Mouse (Mus musculus): Measurements from ENCODE around the gene Dnajb12. TPM values are rescaled to one million over a fixed set of nuclear protein-coding genes. Genes with fewer than 3 reads are reported as not detected.
"Not testable (repeated sequence)": the region's sequence is repeated elsewhere in the genome, so short reads cannot be mapped to it uniquely, and the experiment has no call there.

Dnajb12 gene
- total RNA-seq, 2 experiments from 2014 or later: 44.0 to 44.9 TPM

DNA sequence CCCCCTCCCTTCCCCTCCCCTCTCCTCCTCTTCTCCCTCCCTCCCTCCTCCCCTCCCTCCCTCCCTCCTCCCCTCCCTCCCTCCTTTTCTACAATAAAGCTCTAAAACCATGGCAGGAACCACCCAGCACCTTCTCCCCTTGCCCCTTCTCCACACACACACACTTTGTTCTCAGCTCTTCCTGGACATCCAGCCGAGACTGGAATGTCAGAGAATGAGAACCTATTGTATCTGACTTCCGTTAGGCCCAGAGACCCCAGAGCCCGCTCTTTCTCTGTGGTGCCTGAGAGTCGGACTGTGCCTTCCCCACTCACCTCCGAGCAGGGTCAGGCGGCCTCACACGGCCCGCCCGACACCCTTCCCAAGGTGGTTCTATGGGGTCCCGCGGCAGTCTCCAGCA lies 11.1 kb upstream of the Dnajb12 start:
- no peak for DNase-seq

DNA sequence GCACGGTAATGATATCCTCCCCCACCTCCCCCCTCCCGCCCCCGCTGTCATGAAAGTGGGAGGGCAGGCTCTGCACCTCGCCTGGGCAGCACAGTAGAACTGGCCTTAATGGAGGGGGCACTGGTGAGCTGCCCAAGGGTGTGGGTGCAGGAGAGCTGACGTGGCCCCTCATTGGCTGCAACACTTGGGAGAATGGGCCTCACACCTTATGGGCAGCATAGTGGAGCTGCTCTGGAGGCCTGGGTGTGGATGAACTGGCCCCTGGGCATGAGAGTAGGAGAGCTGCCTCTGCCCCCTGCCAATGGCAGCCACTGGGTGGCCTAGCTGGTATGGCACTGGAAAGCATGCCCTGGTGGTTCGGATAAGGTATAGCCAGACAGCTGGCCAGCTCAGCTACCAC lies 9.3 kb upstream of the Dnajb12 start:
- no peak for DNase-seq

DNA sequence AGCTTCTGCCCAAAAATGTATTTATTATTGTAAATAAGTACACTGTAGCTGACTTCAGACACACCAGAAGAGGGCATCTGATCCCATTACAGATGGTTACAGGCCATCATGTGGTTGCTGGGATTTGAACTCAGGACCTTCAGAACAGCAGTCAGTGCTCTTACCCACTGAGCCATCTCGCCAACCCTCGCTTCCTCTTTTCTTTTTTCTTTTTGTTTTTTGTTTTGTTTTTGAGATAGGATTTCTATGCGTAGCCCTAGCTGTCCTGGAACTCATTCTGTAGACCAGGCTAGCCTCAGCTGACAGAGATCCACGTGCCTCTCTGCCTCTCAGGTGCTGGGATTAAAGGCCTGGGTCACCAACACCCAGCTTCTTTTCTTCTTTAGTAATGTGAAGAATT lies 6.7 kb upstream of the Dnajb12 start:
- DNase-seq: not testable (repeated sequence)

DNA sequence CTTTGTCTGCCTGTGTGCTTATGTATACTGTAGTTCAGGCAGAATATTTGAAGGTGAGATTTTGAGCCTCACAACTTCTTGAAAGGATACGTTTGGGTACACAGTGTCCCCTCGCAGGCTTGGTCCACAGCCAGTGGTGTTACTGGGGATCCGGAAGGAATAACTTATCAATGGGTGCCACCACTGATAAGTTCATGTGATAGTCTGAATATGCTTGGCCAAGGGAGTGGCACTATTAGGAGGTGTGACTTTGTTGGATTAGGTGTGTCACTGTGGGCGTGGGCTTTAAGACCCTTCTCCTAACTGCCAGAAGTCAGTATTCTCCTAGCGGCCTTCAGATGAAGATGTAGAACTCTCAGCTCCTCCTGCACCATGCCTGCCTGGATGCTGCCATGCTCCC lies 6.2 kb upstream of the Dnajb12 start:
- DNase-seq: no peak

DNA sequence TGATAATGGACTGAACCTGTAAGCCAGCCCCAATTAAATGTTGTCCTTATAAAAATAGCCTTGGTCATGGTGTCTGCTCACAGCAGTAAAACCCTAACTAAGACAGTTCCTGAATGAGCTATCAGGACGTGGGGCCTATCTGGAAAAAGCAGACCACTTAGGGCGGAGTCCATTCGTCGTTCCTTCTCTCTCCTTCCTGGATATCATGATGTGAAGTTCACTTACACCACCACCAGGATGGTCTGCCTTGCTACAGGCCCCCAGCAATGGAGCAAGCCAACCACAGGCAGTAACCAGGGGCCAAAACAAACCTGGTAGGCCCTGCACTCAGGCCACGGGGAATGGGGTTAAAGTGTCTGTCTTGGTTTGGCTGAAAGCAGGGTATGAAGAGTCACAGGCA lies 5.7 kb upstream of the Dnajb12 start:
- DNase-seq: no peak

DNA sequence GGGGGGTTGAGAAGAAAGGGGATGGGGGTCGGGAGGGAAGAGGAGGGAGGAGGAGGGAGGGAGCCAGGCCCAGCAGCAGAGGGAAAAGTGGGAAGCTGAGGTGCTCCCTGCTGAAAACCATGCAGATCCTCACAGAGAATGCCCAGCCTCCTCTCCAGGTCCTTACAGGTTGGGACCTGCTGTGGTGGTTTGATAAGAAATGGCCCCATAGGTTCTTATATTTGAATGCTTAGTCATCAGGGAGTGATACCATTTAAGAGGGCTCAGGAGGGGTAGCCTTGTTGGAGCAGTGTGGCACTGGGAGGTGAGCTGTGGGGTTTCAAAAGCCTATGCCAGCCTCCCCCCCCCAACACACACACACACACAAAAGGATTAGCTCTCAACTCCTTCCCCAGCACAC lies 4.0 kb upstream of the Dnajb12 start:
- no peak for DNase-seq

DNA sequence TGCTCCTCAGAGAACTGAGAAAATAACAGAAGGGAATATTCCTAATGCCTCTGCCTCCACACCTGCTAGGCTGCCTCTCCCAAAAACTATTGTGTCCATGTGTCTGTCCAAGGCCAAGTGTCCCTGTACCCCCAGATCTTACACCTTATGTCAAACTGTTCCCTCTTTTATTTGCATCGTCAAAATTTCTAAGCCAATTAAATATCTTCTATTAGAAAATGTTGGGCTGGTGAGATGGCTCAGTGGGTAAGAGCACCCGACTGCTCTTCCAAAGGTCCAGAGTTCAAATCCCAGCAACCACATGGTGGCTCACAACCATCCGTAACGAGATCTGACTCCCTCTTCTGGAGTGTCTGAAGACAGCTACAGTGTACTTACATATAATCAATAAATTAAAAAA lies 2.7 kb upstream of the Dnajb12 start:
- DNase-seq: not testable (repeated sequence)

DNA sequence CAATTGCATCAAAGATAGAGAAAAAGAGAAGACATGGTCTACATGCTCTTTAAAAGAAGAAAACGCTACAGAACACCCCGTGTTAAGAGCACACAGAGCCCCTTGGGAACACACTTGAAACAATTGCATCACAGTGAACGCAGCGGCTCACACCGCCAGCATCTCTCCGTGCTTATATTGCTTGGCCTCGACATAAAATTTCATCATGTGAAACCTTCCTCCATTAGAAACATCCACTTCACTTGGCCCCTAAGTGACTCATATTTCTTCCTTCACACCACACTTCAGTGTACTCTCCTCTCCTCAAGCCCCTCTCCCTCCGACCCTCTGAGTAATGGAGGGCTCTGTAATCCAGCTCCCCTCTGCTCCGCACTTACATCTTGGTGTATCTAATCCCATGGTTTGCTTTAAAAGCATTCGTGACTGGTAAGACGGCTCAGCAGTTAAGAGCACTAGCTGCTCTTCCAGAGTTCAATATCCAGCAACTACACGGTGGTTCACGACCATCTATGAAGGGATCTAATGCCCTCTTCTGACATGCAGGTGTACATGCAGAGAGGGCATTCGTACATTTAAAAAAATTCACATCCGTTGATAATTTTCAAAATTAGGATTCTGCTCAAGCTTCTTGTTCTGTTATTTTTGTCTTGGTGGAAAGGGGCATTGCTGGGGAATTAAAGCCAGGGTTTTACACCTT lies 1.8 kb upstream of the Dnajb12 start:
- DNase-seq: no peak

DNA sequence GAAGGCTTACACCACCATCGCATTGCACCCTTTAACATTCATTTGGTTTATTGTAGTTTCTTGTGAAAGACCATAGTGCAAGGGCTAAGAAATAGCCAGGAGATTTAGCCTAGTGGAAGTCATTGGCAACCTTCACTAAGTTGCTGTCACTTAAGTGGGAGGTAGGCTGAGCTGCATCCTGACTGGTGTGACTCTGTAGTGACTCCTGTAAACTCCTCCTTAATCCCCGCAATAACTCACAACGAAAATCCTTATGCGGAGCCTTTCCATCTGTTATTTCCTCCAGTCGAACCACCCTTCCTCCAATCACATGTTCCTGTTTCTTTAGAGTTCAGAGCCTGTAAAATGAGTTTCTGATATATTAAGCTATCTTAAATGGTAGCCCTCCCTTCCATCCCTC lies 533 bp upstream of the Dnajb12 start:
- no peak for DNase-seq

DNA sequence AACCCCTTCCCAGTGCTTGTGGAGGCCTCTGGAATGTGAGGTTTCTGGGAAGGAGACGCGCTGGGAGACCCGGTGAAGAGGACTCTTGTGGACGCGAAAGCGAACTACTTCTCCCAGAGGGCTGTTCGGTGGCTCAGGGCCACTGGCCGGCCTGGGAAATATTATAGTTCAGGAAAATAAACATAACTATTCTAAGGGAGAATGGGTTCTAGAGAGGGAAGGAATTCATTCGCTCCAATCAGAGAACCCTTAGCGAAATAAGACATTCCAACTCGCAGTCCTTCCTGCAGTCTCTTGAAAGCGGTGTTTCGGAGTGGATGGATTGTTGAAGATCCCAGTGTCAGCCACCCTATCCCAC lies 652 bp downstream of the Dnajb12 start:
- DNase-seq: no peak

DNA sequence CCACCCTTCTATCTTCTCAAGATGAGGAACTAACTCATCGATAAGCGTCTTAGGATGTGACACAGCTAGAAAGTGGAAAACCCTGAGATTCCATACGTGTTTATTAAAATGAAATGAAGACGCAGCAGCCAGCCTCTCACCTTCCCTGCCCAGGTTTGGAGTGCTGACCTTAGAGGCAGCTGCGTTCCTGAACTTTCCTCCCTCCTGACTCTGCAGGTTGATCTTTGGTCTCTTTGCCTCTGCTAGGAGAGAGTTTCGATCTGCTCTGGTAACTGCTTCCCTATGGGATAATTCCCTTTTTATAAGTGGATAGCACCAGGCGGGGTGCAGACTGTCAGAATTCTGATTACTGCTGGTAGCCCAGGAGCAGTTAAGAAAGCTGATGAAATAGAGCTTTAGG lies 1.5 kb downstream of the Dnajb12 start:
- no peak for DNase-seq

DNA sequence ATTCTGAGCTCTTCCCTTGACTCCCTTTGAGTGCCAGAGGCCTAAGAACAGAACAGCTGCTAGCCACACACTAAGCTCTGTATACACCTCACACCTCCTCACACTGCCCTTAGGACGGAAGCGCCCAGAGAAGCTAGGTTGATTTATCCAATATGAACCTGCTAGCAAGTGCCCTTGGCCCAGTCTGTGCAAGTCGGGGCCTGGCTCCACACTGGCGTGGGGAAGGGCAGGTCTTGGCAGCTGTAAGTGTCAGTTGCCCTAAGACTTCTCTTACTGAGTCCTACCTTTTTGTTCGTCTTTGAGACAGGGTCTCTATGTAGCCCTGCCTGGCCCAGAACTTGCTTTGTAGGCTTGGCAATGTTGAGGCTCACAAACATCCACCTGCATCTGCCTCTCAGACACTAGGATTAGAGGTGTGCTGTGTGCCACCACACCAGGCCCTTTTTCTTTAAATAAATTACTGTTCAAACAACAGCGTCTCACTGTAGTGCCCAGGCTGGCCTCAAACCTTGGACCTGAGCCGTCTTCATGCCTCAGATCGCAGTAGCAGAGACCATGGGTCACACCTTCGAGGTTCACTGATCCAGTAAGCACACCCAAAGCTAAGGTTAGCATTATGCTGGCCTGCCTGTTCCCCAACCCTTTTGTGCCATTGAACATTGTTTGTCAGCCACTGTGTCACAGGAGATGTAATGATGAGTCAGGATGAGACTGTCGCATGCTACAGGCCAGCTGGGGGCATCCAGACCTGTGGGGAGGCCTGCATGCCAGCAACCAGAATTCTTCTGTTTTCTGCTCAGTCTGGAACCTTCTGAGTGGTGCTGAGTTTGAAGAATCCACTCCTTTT lies 5.2 kb downstream of the Dnajb12 start:
- DNase-seq: no peak

DNA sequence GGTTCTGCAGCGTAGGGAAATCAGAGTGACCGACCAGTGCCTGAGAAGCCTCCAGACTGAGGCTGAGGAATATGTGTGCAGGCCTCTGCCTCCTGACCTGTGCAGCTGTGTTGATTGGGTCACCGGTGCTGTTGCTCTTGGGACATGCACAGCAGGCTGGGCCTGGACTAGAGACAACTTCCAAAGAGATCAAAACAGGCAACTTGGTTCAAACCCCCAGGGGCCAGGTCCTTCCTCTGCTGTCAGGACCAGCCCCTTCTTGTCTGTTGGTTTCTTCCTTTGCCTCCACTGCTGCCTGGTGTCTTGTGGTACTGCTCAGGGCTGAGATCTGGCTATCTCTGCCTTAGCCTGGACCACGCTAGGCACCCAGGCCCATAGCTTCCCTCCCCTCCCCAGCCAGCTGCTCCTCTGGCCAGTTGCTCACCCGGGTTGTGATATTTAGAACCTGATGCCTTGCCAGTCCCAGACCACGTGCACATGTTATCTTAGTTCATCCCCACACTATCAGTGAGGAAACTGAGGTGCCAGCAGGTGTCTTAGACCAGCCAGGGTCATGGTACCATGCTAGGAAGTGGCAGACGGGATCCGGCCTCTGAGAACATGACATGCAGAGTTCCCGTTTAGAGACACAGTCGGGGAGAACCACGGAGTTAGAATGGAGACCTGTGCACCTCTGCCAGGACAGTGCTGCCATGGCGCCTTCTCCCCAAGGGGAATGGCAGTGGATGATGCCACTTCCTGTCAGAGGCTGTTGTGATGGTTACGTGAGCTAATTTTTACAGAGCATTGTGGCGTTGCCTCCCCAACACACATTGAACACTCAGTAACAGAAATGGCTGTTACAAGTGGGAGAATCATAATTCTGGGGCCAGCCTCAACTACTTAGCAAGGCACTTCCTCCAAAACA lies 6.1 kb downstream of the Dnajb12 start:
- no peak for DNase-seq

DNA sequence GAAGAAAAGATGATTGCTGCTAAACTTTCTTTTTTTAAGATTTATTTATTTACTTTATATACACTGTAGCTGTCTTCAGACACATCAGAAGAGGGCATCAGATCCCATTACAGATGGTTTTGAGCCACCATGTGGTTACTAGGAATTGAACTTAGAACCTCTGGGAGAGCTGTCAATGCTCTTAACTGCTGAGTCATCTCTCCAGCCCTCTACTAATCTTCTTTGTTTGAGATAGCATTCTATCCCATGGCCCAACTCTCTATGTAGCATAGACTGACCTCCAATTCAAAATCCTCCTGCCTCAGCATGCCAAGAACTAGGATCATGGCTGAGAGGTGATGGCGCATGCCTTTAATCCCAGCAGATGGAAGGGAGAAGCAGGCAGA lies 6.7 kb downstream of the Dnajb12 start:
- DNase-seq: no peak

DNA sequence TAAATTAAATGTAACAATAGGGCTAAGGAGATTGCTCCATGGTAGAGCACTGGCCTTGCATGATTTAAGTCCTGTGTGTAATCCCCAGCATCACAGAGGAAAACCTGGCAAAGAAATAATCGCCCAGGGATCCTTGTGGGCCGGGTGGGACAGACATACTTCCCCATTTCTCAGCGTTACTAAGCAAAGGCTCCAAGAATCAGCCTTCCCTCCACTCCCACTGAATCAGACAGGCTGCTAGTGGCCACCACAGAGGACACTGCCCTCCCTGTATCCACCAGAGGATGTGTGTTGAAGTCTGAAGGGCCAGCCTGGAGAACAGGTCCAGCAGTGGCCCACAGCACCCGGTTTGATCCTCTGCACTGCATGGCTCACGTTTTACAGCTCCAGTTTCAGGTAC lies 8.1 kb downstream of the Dnajb12 start:
- DNase-seq: no peak

DNA sequence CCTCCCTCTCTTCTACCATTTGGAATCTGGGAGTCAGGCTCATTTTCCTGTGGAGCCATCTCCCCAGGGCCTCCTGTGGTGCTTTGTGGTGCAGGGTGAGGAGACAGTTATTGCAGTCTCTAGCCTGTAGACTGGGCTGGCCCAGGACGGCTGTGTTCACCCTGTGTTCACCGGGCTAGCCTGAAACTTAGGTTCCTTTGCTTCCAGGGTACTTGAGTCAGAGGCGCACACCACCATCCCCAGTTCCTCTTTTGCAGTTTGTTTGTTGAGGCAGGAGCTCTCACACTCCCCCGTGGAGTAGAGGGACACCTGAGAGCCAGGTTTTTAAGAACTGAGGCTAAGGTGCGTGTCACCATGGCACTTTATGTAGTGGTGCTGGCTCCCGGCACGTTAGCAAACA lies 10.0 kb downstream of the Dnajb12 start:
- DNase-seq: no peak

DNA sequence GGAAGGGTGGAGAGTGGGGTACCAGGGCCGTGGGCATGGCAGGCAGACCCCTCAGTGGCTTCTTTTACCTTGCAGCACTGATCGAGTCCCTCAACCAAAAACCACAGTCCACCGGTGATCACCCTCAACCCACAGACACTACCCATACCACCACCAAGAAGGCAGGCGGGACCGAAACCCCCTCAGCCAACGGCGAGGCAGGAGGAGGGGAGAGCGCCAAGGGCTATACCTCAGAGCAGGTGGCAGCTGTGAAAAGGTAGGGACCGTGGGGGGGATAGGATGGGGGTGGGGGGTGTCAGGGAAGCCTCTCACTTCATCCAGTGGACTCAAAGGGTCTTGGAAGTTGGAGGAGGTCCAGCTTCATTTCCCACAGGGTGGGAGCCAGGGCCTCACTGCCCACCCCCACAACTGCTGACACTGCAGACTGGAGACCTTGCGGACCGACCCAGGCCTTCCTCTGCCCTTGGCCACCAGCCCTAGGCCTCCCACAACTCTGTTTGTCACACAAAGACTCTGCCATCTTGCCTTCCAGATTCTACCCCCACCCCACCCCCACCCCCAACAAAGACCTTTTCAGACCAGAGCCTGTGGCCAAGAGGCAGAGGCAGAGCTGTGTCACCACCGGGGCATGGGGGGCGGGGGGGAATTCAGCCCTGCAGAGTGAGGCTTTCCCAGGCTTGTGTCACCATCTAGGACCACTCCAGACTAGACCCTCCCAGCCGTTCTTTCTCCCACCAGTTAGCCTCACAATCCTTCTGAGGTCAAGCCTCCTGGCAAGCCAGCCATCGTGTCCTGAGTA lies 10.8 kb downstream of the Dnajb12 start:
- no peak for DNase-seq

DNA sequence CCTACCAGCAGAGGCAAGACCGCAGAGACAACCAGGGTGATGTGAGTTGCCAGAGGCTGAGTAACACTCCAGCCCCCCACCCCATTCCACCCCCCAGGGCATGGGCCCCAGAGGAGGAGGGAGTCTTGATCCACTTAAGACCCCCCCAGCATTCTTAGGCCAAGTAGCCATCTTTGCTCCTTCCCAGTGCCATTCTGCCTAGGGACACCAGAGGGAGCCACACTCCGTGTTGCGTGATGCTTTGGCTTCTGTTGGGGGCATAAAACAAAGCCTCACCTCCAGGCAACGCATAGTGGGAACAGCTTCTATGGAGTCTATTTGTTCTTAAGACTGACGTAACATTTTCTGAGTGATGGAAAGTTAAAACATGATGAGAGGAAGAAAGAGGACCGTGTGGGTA lies 13.6 kb downstream of the Dnajb12 start:
- DNase-seq: peak; percentile 59

DNA sequence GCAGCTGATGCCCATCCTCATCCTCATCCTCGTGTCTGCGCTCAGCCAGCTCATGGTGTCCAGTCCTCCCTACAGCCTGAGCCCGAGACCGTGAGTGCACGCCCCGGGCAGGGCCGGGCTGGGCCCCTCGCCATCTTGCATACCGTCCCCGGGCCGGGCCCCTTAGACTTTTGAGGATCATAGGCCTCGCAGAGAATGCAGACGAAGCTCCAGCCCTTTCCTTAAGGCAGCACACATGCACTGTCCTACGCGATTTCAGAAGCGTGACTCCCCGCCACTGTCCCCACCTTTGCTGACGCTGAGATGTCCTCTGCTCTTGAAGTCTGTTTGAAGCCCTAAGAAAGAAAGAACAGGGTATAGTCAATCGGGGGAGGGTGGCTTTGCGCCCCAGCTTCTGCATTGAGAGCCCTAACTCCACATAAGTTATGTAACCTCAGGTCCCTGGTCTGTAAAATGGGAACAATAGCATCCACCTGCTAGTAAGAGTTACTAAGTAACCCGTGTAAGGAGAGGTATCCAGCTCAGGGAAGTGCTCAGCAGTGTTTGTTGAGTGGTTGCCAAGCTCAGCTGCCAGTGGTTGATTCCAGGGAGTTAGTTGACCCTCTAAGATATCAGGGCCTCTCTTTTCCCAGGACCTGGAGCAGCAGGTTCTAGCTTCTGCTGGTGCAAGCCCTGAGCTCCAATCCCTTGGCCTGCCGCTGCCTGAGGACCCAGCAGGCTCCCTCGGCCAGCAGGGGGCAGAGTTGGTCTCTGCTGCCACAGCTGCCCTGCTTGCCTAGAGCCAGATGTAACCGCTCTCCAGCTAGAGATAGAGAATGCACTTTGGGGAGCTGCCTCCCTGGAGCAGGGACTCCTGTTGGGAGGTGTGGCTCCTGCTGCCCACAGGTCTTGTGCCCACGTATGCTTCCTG lies 15.2 kb downstream of the Dnajb12 start:
- peak; percentile 90 for DNase-seq

DNA sequence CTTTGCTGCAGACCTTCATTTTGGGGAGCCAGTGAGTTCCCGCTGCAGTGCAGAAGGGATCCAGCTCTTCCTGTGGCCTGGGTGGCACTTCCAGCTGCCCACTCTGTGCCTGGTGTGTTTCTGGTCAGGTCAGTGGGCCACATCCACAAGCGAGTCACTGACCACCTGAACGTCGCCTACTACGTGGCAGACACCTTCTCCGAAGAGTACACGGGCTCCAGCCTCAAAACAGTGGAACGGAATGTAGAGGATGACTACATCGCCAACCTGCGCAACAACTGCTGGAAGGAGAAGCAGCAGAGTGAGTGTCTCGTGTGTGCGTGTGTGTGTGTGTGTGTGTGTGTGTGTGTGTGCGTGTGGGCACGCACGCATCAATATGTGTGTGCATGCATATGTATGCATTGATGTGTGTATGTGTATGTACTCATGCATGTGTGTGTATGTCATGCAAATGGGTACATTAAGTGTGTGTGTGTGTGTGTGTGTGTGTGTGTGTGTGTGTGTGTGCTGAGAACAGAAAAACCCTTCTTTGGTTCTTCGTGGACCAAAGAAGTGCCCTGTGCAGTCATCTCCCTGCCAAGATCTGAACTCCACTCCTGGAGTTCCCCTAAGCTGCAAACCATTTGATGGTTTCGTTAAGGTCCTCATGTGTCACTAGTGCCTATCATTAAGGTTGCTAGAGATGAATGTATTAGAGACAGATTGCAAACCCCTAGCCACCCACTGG lies 16.3 kb downstream of the Dnajb12 start:
- no peak for DNase-seq

Data from gastrocnemius, postnatal 10 days (tissue).